Mouse (Mus musculus) heart, postnatal 0 days (tissue): ENCODE results near the gene Sbno1.

ENCODE experiments used
- CTCF ChIP-seq: IDR thresholded peaks from 2 replicates; pipeline ENCODE4 v1.5.1; 2016; ENCODE audit warnings: antibody characterized with exemption, control low read depth, low read depth
- EP300 ChIP-seq: IDR thresholded peaks from 2 replicates; pipeline ENCODE4 v1.6.1; 2016; ENCODE audit warnings: antibody characterized with exemption, low read depth

DNA sequence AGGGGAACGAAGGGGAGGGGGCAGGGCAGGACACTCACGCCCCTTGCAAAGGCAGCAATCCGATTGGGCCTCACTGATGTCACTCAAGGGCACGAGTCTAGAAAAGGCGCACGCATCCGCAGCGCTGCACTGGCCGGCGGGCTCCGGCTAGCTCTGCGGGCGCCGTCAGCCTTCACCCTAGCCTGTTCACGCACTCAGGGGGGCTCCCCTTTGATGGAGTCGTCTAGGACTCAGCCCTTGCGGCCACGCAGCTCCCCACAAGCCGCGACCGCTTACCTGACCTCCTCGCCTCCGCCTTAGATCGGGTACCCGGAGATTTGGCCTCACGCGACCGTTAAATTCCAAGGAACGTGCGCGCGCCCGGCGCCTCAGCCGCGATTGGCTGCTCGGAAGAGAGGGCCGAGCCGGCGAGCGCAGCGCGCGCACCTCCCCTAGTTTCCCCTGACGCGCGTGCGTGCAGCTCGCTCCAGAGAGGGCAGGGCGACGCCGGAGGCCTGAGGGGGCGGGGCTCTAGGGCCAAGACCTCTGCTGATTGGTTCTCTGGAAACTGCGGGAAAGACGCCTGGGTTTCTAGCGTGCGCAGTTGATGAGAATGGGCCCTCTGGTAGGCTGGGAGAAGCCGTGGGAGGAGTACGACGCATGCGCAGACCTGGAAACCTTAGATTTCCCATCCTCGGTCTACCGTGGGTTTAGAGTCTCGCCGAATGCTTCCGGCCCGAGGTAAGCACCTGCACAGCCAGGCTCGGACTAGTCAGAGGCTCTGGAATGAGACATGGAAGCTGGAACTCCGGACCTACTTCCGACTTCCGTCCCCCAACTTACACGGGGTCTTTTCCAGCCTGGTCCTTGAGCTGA is 98.1 kb downstream of the Sbno1 start, which contains the start of the genes Mphosph9 and 2810006K23Rik:
- TF ChIP-seq CTCF (no peak), EP300 (peak; percentile 44; the same call in 1 of the 2 replicates)
